Mouse (Mus musculus) limb, embryonic 12.5 days (tissue): ENCODE measurements at regions not wholly inside any gene's neighbourhood (a gene's known extent, or its start where the extent isn't known, plus 50 kb on each side); places are given as distances from the start of the nearest gene placed in this dataset.

Experiments
- ATAC-seq: fragments of 200-750 bp; cut with Nextera tagmentation; 2 replicates; pipeline ENCODE4 v1.8.0; 2017; ENCODE audit warnings: low read depth, moderate TSS enrichment; ENCODE audit not compliant: insufficient number of reproducible peaks, insufficient read depth, low FRiP score, low TSS enrichment
- H3K27ac ChIP-seq: fragments of 300-500 bp; sonication (generic); 2 replicates; pipeline ENCODE4 v1.5.1; 2016; ENCODE audit warnings: mild to moderate bottlenecking, moderate library complexity
- H3K27me3 ChIP-seq: fragments of 300-500 bp; sonication (generic); 2 replicates; pipeline ENCODE4 v1.6.1; 2016; ENCODE audit warnings: mild to moderate bottlenecking, moderate library complexity
- H3K36me3 ChIP-seq: fragments of 300-500 bp; sonication (generic); 2 replicates; pipeline ENCODE4 v1.6.1; 2016; ENCODE audit warnings: mild to moderate bottlenecking, moderate library complexity
- H3K4me1 ChIP-seq: fragments of 300-500 bp; sonication (generic); replicated peaks from 2 replicates; pipeline ENCODE4 v1.6.1; 2016
- H3K4me2 ChIP-seq: fragments of 300-500 bp; sonication (generic); 2 replicates; pipeline ENCODE4 v1.6.1; 2016; ENCODE audit warnings: mild to moderate bottlenecking, moderate library complexity
- H3K4me3 ChIP-seq: fragments of 300-500 bp; sonication (generic); replicated peaks from 2 replicates; pipeline ENCODE4 v1.5.1; 2016; ENCODE audit warnings: mild to moderate bottlenecking
- H3K9ac ChIP-seq: fragments of 300-500 bp; sonication (generic); replicated peaks from 2 replicates; pipeline ENCODE4 v1.6.1; 2016; ENCODE audit warnings: mild to moderate bottlenecking, moderate library complexity
- H3K9me3 ChIP-seq: fragments of 300-500 bp; sonication (generic); 2 replicates; pipeline ENCODE4 v1.6.1; 2016; ENCODE audit warnings: mild to moderate bottlenecking, moderate library complexity
- WGBS: fragments of 180-500 bp; shearing (Covaris S2); methylation state at CpG from one replicate; pipeline ENCODE4 v1.1.7; 2016; 5-methylcytosine and 5-hydroxymethylcytosine counted together

- H3K4me2 ChIP-seq = no peak overlapping the region
- 85% methylated on average over 8 of the region's 8 CpGs for WGBS
- no peaks in the 10 kb centered on the region for H3K4me1 ChIP-seq
- no peaks in the 10 kb centered on the region for H3K27me3 ChIP-seq
- H3K9me3 ChIP-seq = no peaks in the 10 kb centered on the region
- no peaks in the 10 kb centered on the region for H3K36me3 ChIP-seq
- H3K4me3 ChIP-seq = no peak overlapping the region
- ATAC-seq = no peak
- H3K27ac ChIP-seq = no peak overlapping the region
- H3K9ac ChIP-seq = no peak overlapping the region
These were observed 322.1 kb downstream of the Qdpr start for GRCm38 (mm10) chr5:45127971-45128370.

GRCm38 (mm10) chr5:45121751-45122280 is 322.3 kb upstream of the Ldb2 start:
- 63% methylated on average over 2 of the region's 2 CpGs for WGBS
- no peaks in the 10 kb centered on the region for H3K27me3 ChIP-seq
- no peak overlapping the region for H3K9ac ChIP-seq
- no peak for ATAC-seq
- no peaks in the 10 kb centered on the region for H3K9me3 ChIP-seq
- H3K4me1 ChIP-seq = 0 out of 2 replicates have a peak, but pooled peaks cover 2% of the 10 kb centered on the region
- H3K4me3 ChIP-seq = no peak overlapping the region
- no peak overlapping the region for H3K4me2 ChIP-seq
- H3K27ac ChIP-seq = no peak overlapping the region
- no peaks in the 10 kb centered on the region for H3K36me3 ChIP-seq

DNA sequence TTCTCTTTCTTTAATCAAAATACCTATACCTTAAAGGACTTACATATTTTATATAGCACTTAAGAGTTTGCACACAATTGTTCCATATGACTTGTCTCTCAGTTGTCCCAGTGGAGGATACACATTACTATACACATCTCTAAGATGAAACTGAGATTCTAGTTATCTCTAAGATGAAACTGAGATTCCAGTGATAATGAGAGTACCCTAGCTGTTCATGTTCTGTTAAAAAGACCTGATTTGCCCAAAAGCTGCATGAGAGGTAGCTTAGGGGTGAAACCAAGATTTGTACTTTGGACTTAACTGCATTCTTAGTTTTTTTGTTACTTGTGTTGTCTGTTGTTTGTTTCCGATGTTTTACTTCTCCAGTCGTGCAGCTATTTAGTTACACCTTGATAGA is 320.3 kb upstream of the Ldb2 start:
- Histone ChIP-seq H3K36me3 (no peaks in the 10 kb centered on the region), H3K27me3 (no peaks in the 10 kb centered on the region), H3K4me2 (no peak overlapping the region), H3K9ac (no peak overlapping the region), H3K4me1 (0 out of 2 replicates have a peak, but pooled peaks cover 5% of the 10 kb centered on the region), H3K9me3 (no peaks in the 10 kb centered on the region), H3K27ac (no peak overlapping the region), H3K4me3 (no peak overlapping the region)
- WGBS = 86% methylated on average over 2 of the region's 2 CpGs
- no peak for ATAC-seq

- Histone ChIP-seq H3K36me3 (no peaks in the 10 kb centered on the region), H3K9ac (no peak overlapping the region), H3K4me2 (no peak overlapping the region), H3K27me3 (no peaks in the 10 kb centered on the region), H3K27ac (no peak overlapping the region), H3K4me1 (0 out of 2 replicates have a peak, but pooled peaks cover 3% of the 10 kb centered on the region), H3K4me3 (no peak overlapping the region), H3K9me3 (no peaks in the 10 kb centered on the region)
- no peak for ATAC-seq
- WGBS = 86% methylated on average over 4 of the region's 4 CpGs
These were observed 311.8 kb upstream of the Ldb2 start for GRCm38 (mm10) chr5:45111246-45111645.

DNA sequence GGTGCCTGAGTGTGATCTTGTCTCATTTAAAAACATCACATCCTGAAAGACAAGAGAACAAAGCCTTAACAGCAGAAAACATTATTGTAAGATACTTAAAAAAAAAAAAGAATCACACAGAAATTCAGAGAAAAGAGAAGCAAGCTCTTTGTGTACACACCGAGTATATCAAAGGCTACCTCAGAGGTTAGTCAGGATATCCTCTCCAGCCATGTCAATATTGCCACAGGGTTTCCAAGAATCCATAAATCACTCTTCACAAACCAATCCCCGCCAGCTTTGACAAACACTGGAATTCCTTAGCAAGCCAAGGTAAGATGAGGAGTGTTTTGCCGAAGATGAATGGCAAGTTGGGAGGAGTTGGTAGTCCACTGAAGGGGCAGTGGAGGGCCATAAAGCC is 311.3 kb upstream of the Ldb2 start:
- WGBS = 58% methylated on average over 3 of the region's 3 CpGs
- no peak overlapping the region for H3K27ac ChIP-seq
- H3K4me2 ChIP-seq = no peak overlapping the region
- ATAC-seq = no peak
- no peak overlapping the region for H3K9ac ChIP-seq
- H3K4me1 ChIP-seq = no peaks in the 10 kb centered on the region
- no peaks in the 10 kb centered on the region for H3K36me3 ChIP-seq
- H3K27me3 ChIP-seq = no peaks in the 10 kb centered on the region
- H3K4me3 ChIP-seq = no peak overlapping the region
- no peaks in the 10 kb centered on the region for H3K9me3 ChIP-seq

- no peaks in the 10 kb centered on the region for H3K36me3 ChIP-seq
- H3K9ac ChIP-seq = no peak overlapping the region
- peaks cover 25% of the 10 kb centered on the region for H3K4me1 ChIP-seq
- H3K27me3 ChIP-seq = no peaks in the 10 kb centered on the region
- H3K4me2 ChIP-seq = no peak overlapping the region
- H3K4me3 ChIP-seq = no peak overlapping the region
- H3K9me3 ChIP-seq = no peaks in the 10 kb centered on the region
- WGBS = 58% methylated on average over 9 of the region's 9 CpGs
- peak overlapping the region; percentile 17; the same call in 1 of the 2 replicates for H3K27ac ChIP-seq
- no peak for ATAC-seq
These were observed 305.8 kb upstream of the Ldb2 start for GRCm38 (mm10) chr5:45105236-45105816.

DNA sequence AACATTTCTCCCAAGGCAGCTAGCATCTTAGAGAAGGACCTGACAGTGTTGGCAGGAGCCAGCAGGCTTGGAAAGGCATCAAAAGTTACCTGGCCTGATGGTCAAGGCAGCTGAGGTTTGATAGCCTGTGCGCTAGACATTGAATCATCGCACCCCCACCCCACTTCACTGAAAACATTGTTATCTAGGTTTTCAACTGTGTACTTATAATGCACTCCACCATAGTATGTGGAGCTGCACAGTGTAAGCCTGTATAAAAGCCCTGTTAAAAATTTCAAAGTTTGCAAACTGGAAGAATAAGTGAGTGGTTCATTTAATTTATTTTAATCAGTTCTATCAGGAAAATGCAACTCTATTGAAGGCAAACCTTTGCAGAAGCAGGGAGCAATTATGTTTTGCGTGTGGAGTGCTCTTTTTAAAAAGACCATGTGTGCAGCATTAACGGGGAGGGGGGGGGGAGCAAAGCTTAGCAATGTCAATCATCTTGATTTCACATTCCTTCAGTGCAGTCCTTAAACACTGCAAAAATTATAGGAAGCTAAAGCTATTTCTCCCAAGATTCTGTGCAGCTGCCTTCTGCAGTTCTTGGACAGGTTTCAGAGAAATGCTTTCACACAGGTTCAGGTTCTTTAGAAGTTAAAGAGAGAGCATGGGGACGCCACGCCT is 304.4 kb upstream of the Ldb2 start:
- H3K36me3 ChIP-seq = no peaks in the 10 kb centered on the region
- ATAC-seq = no peak
- H3K9me3 ChIP-seq = no peaks in the 10 kb centered on the region
- peaks cover 25% of the 10 kb centered on the region for H3K4me1 ChIP-seq
- H3K9ac ChIP-seq = no peak overlapping the region
- WGBS = 77% methylated on average over 6 of the region's 6 CpGs
- no peak overlapping the region for H3K27ac ChIP-seq
- no peak overlapping the region for H3K4me2 ChIP-seq
- H3K27me3 ChIP-seq = no peaks in the 10 kb centered on the region
- H3K4me3 ChIP-seq = no peak overlapping the region

DNA sequence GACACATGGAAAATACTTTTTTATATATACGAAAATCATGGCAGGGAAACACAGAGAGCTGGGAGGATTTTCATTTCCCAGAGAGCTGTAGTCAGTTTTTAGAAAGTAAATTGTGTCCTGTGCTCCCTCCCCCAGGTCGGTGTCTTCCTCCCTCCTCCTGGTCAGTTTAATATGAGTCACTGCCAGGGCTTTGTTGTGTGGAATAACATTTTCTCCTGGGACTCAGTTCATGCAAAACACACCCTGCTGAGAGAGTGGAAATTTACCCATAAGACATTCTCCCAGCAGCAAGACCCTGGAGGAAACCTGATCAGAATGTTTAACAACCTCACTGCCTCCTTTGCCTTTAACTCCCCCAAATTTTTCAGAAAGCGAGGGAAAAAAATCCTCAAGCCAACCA is 303.2 kb upstream of the Ldb2 start:
- Histone ChIP-seq H3K9me3 (no peaks in the 10 kb centered on the region), H3K4me1 (peaks cover 25% of the 10 kb centered on the region), H3K36me3 (no peaks in the 10 kb centered on the region), H3K27me3 (no peaks in the 10 kb centered on the region), H3K9ac (no peak overlapping the region), H3K4me2 (no peak overlapping the region), H3K27ac (0 out of 2 replicates have a peak overlapping the region, but pooled peaks have one; percentile 23), H3K4me3 (no peak overlapping the region)
- 54% methylated on average over 3 of the region's 3 CpGs for WGBS
- no peak for ATAC-seq

GRCm38 (mm10) chr5:45101777-45102176 is 302.3 kb upstream of the Ldb2 start:
- H3K9ac ChIP-seq = no peak overlapping the region
- no peaks in the 10 kb centered on the region for H3K27me3 ChIP-seq
- WGBS = 79% methylated on average over 4 of the region's 4 CpGs
- no peak overlapping the region for H3K4me2 ChIP-seq
- ATAC-seq = no peak
- H3K9me3 ChIP-seq = no peaks in the 10 kb centered on the region
- H3K4me1 ChIP-seq = peaks cover 25% of the 10 kb centered on the region
- no peak overlapping the region for H3K4me3 ChIP-seq
- H3K27ac ChIP-seq = no peak overlapping the region
- no peaks in the 10 kb centered on the region for H3K36me3 ChIP-seq

DNA sequence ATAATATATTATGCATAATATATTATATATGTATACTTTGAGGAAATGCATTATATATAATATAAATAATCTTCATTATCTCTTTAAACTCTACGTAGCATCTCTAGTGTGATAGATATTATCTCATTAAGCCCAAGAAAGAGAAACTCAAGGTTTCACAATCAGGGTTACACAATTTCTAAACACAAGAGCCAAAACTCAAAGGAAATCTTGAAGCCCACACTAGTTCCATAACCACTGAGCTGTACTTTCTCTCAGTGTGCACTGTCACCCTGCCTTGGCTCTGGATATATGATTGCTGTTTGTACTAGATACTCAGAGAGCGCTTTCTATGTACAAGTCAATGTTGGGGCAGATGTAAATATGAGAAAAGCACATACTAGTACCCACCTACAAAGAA is 299.6 kb upstream of the Ldb2 start:
- Histone ChIP-seq H3K9me3 (no peaks in the 10 kb centered on the region), H3K9ac (no peak overlapping the region), H3K4me3 (no peak overlapping the region), H3K27ac (no peak overlapping the region), H3K4me2 (no peak overlapping the region), H3K27me3 (no peaks in the 10 kb centered on the region), H3K36me3 (no peaks in the 10 kb centered on the region), H3K4me1 (peaks cover 23% of the 10 kb centered on the region)
- ATAC-seq = no peak
- 93% methylated on average over 2 of the region's 2 CpGs for WGBS

DNA sequence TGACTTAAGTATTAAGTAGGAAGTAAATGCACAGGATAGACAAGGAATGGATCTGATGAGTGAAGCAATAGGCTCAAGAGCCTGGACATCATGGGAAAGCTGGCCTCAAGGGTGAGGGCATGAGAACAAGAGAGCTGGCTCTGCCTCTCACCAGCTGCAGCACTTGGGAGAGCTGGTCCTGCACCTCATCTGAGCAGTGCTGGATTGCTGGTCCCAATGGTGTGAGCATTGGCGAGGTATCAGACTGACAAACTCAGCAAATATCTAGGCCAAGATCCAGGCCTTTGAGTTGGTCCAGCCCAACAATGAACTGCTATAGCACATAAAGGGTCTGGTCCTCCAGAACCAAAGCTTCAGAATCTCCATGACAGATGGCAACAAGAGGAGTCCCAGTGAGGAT is 298.5 kb upstream of the Ldb2 start:
- no peak for ATAC-seq
- Histone ChIP-seq H3K9me3 (no peaks in the 10 kb centered on the region), H3K4me1 (peaks cover 14% of the 10 kb centered on the region), H3K9ac (no peak overlapping the region), H3K36me3 (no peaks in the 10 kb centered on the region), H3K4me2 (no peak overlapping the region), H3K27me3 (no peaks in the 10 kb centered on the region), H3K27ac (no peak overlapping the region), H3K4me3 (no peak overlapping the region)
- 74% methylated on average over 1 of the region's 1 CpGs for WGBS

GRCm38 (mm10) chr5:45084741-45085140 is 285.3 kb upstream of the Ldb2 start:
- H3K9ac ChIP-seq = no peak overlapping the region
- no peaks in the 10 kb centered on the region for H3K36me3 ChIP-seq
- ATAC-seq = no peak
- no peak overlapping the region for H3K4me3 ChIP-seq
- no peaks in the 10 kb centered on the region for H3K4me1 ChIP-seq
- 86% methylated on average over 1 of the region's 1 CpGs for WGBS
- peaks cover 9% of the 10 kb centered on the region; the same call in 1 of the 2 replicates for H3K9me3 ChIP-seq
- no peak overlapping the region for H3K27ac ChIP-seq
- H3K27me3 ChIP-seq = no peaks in the 10 kb centered on the region
- H3K4me2 ChIP-seq = no peak overlapping the region
